Mouse (Mus musculus): Measurements from ENCODE around the gene Gm45521. TPM values are rescaled to one million over a fixed set of nuclear protein-coding genes. Genes with fewer than 3 reads are reported as not detected.
"Not testable (repeated sequence)": the region's sequence is repeated elsewhere in the genome, so short reads cannot be mapped to it uniquely, and the experiment has no call there.

The Gm45521 gene
- polyA plus RNA-seq, 2 experiments from 2014 or later = not detected

DNA sequence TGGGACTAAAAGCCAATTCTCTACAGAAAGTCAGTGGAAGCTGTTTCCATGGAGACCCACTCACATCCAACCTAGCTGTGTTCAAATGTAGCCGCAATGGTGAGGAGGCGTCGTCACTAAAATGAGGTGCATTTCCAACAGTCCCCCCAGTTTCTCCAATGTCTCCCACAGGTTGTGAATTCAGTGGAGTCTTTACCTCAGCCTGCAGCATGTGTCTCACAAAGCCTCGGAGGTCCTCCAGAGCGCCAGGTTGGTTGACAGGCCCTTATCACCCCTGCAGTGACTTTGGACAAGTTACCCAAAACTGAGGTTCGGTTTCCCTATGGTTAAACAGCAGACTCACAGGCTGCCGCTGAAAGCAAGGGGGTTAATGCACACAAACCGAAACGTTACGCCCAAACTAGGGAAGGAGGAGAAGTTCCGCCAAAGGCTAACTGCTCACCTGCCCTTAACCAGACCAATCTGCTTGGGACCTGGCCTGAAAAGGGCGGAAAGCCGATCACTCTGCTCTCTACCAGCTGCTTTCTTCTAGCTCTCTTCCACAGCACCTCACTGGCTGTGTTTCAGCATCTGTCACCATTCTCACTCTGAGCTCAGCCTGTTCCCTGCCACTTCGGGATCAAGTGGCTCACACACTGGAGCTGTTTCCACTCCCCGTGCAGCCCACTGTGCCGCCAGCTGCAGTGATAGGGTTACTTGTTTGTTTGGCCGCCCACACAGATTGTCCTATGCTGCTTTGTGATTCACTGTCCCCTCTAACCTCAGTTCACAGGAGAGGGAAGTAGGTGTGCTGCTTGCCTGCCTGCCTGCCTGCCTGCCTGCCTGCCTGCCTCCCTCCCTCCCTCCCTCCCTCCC is 44.0 kb downstream of the Gm45521 start:
- no peak for ATAC-seq

DNA sequence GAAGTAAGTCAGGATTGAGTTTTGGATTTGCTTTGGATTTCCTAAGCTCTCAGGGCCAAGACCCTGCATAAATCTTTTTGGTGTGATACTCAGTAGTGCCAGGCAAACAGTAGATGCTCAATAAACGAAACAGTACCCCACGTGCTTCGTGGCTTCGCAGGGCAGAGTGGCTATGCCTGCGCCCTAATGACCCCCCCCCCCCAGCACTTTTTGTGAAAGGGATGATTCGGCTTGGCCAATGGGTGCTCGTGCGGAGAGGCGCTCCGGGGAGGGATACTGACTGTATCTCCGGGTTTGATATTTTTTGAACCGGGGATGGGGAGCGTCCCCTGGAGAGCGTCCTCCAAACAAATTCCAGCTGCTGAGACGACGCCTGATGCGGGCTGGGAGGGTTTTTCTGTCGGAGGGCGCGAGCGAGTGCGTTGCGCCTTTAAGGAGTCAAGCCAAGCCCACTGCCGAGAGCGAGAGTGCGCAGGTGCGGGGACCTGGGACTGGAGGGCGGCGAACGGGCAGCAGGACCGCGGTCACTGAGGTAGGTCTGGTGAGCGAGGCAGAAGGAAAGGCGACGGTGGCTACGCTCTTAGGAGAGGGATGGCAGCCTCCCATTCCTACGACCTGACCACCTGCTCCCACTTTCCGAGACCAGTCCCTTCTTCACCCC is 45.5 kb downstream of the Gm45521 start, which contains the start of gene Abhd6:
TSS of gene Abhd6 (plus strand) at position 471 of the 661 bp plus-strand sequence.
- peak; percentile 87 for ATAC-seq

DNA sequence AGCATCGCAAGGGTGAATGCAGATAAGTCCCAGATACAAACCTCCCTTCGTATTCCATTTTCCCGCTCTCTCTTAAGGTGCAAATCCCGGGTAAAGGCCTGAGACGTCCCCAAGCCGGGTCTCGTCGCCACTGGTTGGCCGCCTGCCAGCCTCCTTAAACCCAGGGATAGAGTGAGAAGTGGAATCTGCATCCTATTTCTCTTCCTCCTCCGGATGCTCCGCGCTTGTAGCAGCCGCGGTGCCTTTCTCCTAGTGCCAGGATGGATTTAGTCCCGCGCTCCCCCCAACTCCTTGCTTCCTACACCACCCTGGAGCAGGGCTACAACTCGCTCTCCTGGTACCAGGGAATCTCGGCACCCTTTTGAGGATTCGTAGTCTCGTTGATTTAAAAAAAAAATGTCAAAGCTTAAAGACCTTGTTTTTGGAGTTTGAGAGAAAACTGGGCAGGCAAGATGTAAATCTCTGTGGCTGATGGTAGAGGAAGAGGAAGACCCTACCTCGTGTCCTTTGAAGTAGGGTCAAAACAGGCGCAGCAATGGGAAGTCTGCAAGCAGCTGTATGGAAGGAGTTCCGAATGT is 46.1 kb downstream of the Gm45521 start:
- ATAC-seq = peak; percentile 17

DNA sequence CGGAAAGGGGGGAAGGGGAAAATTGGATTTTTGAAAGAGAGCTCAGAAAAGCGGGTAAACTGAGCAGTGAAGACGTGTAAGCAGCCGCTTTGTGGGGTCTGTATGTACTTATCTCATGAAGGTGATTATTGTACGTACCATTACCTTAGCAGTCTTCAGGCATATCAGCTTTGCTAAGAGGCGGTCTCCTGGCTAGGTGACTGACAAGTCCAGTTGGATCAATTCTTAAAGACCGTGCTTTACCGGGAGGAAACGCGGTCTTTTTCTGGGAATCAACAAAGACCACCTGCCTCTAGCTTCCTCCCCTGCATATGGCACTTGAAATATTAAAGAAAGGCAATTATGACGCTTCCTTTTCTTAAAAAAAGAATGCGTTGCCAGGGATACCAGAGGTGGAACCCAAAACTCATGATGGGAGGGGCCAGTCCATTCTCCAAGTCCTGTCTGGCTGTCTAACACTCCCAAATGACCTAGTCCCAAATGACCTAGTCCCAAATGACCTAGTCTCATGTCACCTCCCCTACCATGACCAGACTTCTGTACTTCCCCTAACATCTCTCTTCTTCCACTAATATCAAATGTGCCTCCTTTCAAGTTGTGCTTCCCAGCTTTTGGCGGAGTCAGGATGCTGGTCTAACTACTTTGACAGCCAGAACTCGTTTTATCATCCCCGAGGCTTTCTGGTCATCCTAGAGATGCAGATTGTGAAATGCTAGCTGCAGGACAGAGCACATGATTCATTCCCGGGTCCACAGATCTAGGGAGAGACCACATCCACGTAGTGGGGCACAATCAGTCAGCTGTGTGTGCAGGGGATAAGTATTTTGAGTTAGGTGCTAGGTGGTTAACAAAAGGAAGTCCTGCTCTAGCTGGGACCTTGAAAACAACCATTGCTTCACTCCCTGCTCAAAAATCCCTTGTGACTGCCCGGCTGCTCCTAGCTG is 46.9 kb downstream of the Gm45521 start:
- ATAC-seq = no peak

DNA sequence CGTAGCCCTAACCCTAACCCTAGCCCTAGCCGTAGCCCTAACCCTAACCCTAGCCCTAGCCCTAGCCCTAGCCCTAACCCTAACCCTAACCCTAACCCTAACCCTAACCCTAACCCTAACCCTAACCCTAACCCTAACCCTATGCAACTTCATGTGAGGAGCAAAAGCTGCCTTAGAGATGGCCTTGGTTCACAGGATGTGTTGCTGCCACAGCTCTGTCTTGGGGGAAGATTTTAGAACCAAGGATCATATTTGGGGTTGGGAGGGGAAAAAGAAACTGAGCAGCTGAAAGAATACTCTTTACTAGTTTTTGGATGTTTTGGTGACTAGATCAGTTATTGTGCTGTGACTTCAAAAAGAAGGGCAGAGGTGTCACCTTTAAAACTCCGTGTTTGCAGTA is 49.0 kb downstream of the Gm45521 start:
- ATAC-seq = not testable (repeated sequence)

DNA sequence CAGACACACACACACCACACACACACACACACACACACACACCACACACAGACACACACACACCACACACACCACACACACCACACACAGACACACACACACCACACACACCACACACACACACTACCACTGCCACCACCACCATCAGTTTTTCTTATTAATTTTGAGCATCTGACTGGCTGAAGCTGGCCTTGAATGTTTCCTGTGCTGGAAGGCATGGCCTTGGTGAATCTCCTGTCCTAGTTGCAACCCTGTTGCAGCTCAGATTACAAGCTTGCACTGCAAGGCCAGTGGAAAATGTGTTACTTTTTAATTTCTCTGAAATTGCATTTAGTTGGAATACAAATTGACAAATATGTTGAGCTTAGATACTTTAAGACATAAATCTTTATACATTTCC is 50.0 kb downstream of the Gm45521 start:
- ATAC-seq = no peak

DNA sequence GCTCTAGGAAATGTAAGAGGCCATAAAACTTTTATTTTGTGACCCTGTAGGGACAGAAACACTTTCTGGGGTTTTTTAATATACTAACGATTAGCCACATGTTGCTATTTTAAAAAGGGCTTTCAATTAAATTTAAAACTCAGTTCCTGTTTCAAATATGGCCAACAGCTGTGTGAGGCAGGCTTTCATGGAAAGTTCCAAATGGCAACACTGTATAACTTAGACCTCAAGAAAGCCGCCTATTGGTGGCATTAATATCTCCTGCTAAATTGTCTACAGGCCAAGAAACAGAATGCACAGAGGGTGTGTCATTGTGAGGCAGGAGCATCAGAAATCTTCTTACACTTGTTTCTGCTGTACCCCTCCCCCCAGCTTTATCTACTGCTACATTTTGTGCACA is 50.4 kb downstream of the Gm45521 start:
- no peak for ATAC-seq

DNA sequence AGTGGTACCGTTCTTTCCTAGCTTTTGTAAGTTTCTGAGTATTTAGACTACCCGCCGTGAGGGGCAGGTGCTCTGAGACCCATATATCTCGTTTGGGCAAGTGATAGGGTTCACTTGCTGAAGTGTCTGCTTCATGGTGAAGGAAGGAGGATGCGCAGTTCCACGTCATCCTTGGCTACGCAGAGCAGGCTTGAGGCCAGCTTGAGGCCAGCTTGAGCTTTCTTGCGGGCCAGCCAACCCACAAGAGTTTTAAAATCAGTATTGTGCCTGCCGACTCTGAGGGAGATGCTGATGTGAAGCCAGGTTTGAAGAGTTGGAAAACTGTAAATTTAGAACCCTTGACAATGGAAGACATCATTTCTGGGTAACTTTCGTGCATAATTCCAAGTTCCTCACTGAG is 50.8 kb downstream of the Gm45521 start:
- no peak for ATAC-seq

Other genes starting within 250 kb of the Gm45521 start
- not detected for gene Gm26661, start 165.7 kb upstream of the Gm45521 start, polyA plus RNA-seq (2017; shearing (Covaris generic))
- gene Flnb, start 139.3 kb upstream of the Gm45521 start, polyA plus RNA-seq (2017; shearing (Covaris generic)) = 1 to 10 TPM; 5.1 to 6.6 TPM
- 1 to 10 TPM; 2.6 to 4.1 TPM for gene Dnase1l3, start 37.3 kb downstream of the Gm45521 start, polyA plus RNA-seq (2017; shearing (Covaris generic))
- 10 to 100 TPM; 22.2 to 25.5 TPM for gene Abhd6, start 45.6 kb downstream of the Gm45521 start, polyA plus RNA-seq (2017; shearing (Covaris generic))
- gene Rpp14, start 123.1 kb downstream of the Gm45521 start, polyA plus RNA-seq (2017; shearing (Covaris generic)) = 10 to 100 TPM; 35.2 to 38.5 TPM
- gene Pxk, start 140.9 kb downstream of the Gm45521 start, polyA plus RNA-seq (2017; shearing (Covaris generic)) = 10 to 100 TPM; 31.6 to 42.7 TPM
- 100 to 1,000 TPM; 117 to 121 TPM for gene Pdhb, start 215.7 kb downstream of the Gm45521 start, polyA plus RNA-seq (2017; shearing (Covaris generic))